Mouse (Mus musculus) 416B (cell line): ENCODE measurements around the gene Rhox3c.
"Not testable (repeated sequence)": the region's sequence is repeated elsewhere in the genome, so short reads cannot be mapped to it uniquely, and the experiment has no call there.

Source experiments
- DNase-seq: peaks from one replicate; pipeline ENCODE4 v3.0.0; 2011; ENCODE audit warnings: low read depth

The Rhox3c gene

GRCm38 (mm10) chrX:37458285-37458684 lies at the start of gene Rhox3c:
Gene Rhox3c, plus strand, starts transcription at chrX:37458585.
- not testable (repeated sequence) for DNase-seq

DNA sequence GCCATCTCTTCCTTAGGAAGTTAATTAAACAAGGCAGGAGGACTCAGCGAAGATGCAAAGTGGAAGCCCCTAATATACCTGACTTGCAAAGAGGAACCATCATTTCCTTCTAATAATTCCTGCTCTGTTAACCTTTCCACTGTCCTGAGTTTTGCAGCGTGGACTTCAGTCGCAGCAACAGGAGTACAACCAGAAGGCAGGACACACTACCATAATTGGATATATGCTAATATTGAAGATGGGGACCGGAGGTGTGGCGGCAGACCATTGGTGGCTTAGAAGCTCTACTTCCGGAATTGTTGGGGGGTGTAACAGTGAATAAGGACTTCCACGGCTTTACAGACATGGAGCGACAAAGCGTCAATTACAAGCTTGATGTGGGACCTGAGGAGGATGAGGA lies 46.6 kb upstream of the Rhox3c start, which contains the start of gene Rhox2b:
Rhox2b (plus strand) TSS at position 301 of the 400 bp plus-strand sequence.
- not testable (repeated sequence) for DNase-seq

DNA sequence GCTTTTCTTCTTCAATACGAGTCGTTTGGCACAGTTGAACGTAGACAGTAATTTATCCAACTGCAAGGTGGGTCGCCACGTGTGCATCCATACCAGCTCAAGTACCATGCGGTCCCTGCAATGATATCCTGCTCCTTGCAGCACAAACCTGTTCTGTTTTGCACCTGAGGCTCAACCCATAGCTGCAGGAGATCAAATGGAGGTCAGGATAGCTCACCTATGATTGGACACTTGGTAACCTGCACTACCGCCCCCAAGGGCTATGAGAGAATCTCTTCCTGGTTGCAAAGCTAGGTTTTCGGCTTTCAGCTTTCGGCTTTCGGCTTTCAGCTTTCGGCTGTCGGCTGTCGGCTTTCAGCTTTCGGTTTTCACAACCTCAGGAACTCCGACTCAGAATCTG lies 26.2 kb upstream of the Rhox3c start, which contains the start of gene Rhox4b:
Rhox4b (plus strand) TSS at position 301 of the 400 bp plus-strand sequence.
- DNase-seq: not testable (repeated sequence)

- not testable (repeated sequence) for DNase-seq
Observed at GRCm38 (mm10) chrX:37453380-37453779, 5.0 kb upstream of the Rhox3c start, which contains the start of gene Rhox2c. Gene Rhox2c, plus strand, starts transcription at chrX:37453680.

GRCm38 (mm10) chrX:37480037-37480436 lies 21.7 kb downstream of the Rhox3c start, which contains the start of gene Rhox4c:
Gene Rhox4c, plus strand, starts transcription at chrX:37480337.
- DNase-seq: not testable (repeated sequence)

DNA sequence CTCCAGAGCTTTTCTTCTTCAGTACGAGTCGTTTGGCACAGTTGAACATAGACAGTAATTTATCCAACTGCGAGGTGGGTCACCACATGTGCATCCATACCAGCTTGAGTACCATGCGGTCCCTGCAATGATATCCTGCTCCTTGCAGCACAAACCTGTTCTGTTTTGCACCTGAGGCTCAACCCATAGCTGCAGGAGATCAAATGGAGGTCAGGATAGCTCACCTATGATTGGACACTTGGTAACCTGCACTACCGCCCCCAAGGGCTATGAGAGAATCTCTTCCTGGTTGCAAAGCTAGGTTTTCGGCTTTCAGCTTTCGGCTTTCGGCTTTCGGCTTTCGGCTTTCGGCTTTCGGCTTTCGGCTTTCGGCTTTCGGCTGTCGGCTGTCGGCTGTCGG lies 55.7 kb downstream of the Rhox3c start, which contains the start of gene Rhox4d:
Rhox4d (plus strand) TSS at position 301 of the 400 bp plus-strand sequence.
- DNase-seq: not testable (repeated sequence)
